13 mouse cellular contexts compared by ENCODE assay signal in genomic region chr13:107714001-107714400, GRCm38 (mm10).
DNase-seq lines count a peak whose midpoint lies in the region; TF ChIP-seq lines count a peak whose summit lies in the region.
"Had no signal": no experiment of that assay in that cellular context is flagged by ENCODE, and none has a peak within 500 bp of the region (broad histone marks: within the 10 kb centered on the region; RNA-seq: fewer than 3 reads in every experiment).

No protein-coding gene starts in this region.

- H3K27ac ChIP-seq in MEL (ENCODE audit: control insufficient read depth, low read depth, low read length) = no peak overlapping the region
- H3K27ac ChIP-seq in thymus, adult 2 months (ENCODE audit: control insufficient read depth, insufficient read depth, low read length) = no peak overlapping the region
- H3K27ac ChIP-seq: heart, adult 2 months; limb, embryonic 13.5 days; midbrain, embryonic 15.5 days had no signal

- H3K36me3 ChIP-seq in MEL (ENCODE audit: control insufficient read depth in 1 of 2, insufficient read depth in 2 of 2, low read length in 2 of 2) = no peaks in the 10 kb centered on the region
- no peaks in the 10 kb centered on the region for H3K36me3 ChIP-seq in thymus, adult 2 months (ENCODE audit: control insufficient read depth, insufficient read depth, low read length)
- H3K36me3 ChIP-seq: limb, embryonic 13.5 days; midbrain, embryonic 15.5 days had no signal

- DNase-seq in kidney, adult 9 months = peak; percentile 48
- DNase-seq in kidney, postnatal 10 days = no peak
- peak; percentile 79 for DNase-seq in 3T3-L1 (ENCODE audit: low read depth, low spot score)
- DNase-seq in MEL (ENCODE audit: low read depth, low spot score) = peak; percentile 8
- DNase-seq in adrenal gland, postnatal 36 days = peak; percentile 79 to 83
- DNase-seq in layer of hippocampus, postnatal 36 days = no peak
- no peak for DNase-seq in thymus, adult 2 months
- DNase-seq: heart, adult 2 months; heart, postnatal 36 days; lung, postnatal 4 days; spleen, adult 18-20 months had no signal

- no peak for TF ChIP-seq RAD21 in MEL (IDR thresholded peaks at IDR 0.05; ENCODE audit: low read depth, low read length)

- no peaks in the 10 kb centered on the region for H3K27me3 ChIP-seq in MEL (ENCODE audit: control insufficient read depth in 1 of 2, insufficient read depth in 2 of 2, low read length in 2 of 2)
- no peaks in the 10 kb centered on the region for H3K27me3 ChIP-seq in thymus, adult 2 months (ENCODE audit: control insufficient read depth, insufficient read depth, low read length)
- H3K27me3 ChIP-seq: limb, embryonic 13.5 days; midbrain, embryonic 15.5 days had no signal

- TF ChIP-seq EP300 in MEL (IDR thresholded peaks at IDR 0.05; ENCODE audit: low read depth in 1 of 2, low read length in 2 of 2) = no peak

- H3K9me3 ChIP-seq in MEL (replicated peaks; ENCODE audit: insufficient read depth, low read length) = no peaks in the 10 kb centered on the region
- H3K9me3 ChIP-seq: limb, embryonic 13.5 days; midbrain, embryonic 15.5 days had no signal

- no peaks in the 10 kb centered on the region for H3K79me2 ChIP-seq in MEL (ENCODE audit: control insufficient read depth, insufficient read depth, low read length, poor library complexity)

- H3K4me3 ChIP-seq in MEL (ENCODE audit: control insufficient read depth in 1 of 2, insufficient read depth in 1 of 2, low read depth in 2 of 2, low read length in 2 of 2) = no peak overlapping the region
- no peak overlapping the region for H3K4me3 ChIP-seq in thymus, adult 2 months (ENCODE audit: control insufficient read depth, insufficient read depth, low read length)
- H3K4me3 ChIP-seq: heart, adult 2 months; limb, embryonic 13.5 days; midbrain, embryonic 15.5 days had no signal

- H3K9ac ChIP-seq in MEL (ENCODE audit: control insufficient read depth, low read depth, low read length, poor library complexity, severe bottlenecking) = no peak overlapping the region
- H3K9ac ChIP-seq: limb, embryonic 13.5 days; midbrain, embryonic 15.5 days had no signal

- no peaks in the 10 kb centered on the region for H3K4me1 ChIP-seq in MEL (ENCODE audit: control insufficient read depth in 1 of 2, insufficient read depth in 2 of 2, low read length in 2 of 2)
- no peaks in the 10 kb centered on the region for H3K4me1 ChIP-seq in thymus, adult 2 months (replicated peaks; ENCODE audit: control insufficient read depth, insufficient read depth, low read length)
- H3K4me1 ChIP-seq: limb, embryonic 13.5 days had no signal

- WGBS in thymus, adult 2 months = 93% methylated on average over 1 of the region's 1 CpGs

- no peak for TF ChIP-seq CTCF in MEL (IDR thresholded peaks at IDR 0.05 in 2 of 3, conservative IDR thresholded peaks at IDR 0.05 in 1 of 3; ENCODE audit: control insufficient read depth in 1 of 3, insufficient read depth in 1 of 3, low read depth in 2 of 3, low read length in 3 of 3, poor library complexity in 1 of 3, severe bottlenecking in 1 of 3)
- TF ChIP-seq CTCF in thymus, adult 2 months (IDR thresholded peaks at IDR 0.05; ENCODE audit: borderline replicate concordance, control insufficient read depth, extremely low read depth, insufficient read depth, low read length, poor library complexity) = no peak

- TF ChIP-seq POLR2A in MEL (IDR thresholded peaks at IDR 0.05; ENCODE audit: control insufficient read depth in 1 of 2, insufficient read depth in 1 of 2, low read depth in 1 of 2, low read length in 2 of 2, poor library complexity in 1 of 2) = no peak
- no peak for TF ChIP-seq POLR2A in thymus, adult 2 months (IDR thresholded peaks at IDR 0.05; ENCODE audit: control insufficient read depth, extremely low read depth, insufficient read depth, low read length, poor library complexity)

TF ChIP-seq in MEL, 35 proteins besides CTCF, POLR2A, EP300 and RAD21:
- no peak for TF ChIP-seq E2F4 (IDR thresholded peaks at IDR 0.05; ENCODE audit: borderline replicate concordance, low read depth, low read length)
- TF ChIP-seq SMC3 (IDR thresholded peaks at IDR 0.05; ENCODE audit: low read depth, low read length) = no peak
- no peak for TF ChIP-seq GATA1 (IDR thresholded peaks at IDR 0.05; ENCODE audit: low read depth, low read length)
- TF ChIP-seq ELF1 (IDR thresholded peaks at IDR 0.05; ENCODE audit: low read depth, low read length) = no peak
- TF ChIP-seq SIN3A (IDR thresholded peaks at IDR 0.05; ENCODE audit: low read length) = no peak
- TF ChIP-seq MEF2A (IDR thresholded peaks at IDR 0.05; ENCODE audit: extremely low read depth, insufficient replicate concordance, low read depth, low read length, poor library complexity, severe bottlenecking) = no peak
- TF ChIP-seq TCF12 (IDR thresholded peaks at IDR 0.05; ENCODE audit: low read depth, low read length) = no peak
- no peak for TF ChIP-seq ZMIZ1 (IDR thresholded peaks at IDR 0.05; ENCODE audit: low read depth, low read length)
- TF ChIP-seq TAL1 (IDR thresholded peaks at IDR 0.05; ENCODE audit: low read length) = no peak
- no peak for TF ChIP-seq UBTF (IDR thresholded peaks at IDR 0.05; ENCODE audit: borderline replicate concordance, insufficient read depth, low read depth, low read length)

Comparison
In these comparisons a context has a peak if more than half of its experiments do, and no peak if none do; other contexts are left out.
1. DNase-seq: peak in kidney, adult 9 months (single experiment), 3T3-L1 (single experiment), MEL (single experiment) and adrenal gland, postnatal 36 days (2 of 2); none in kidney, postnatal 10 days (single experiment), layer of hippocampus, postnatal 36 days (0 of 2) and thymus, adult 2 months (single experiment).